Mouse (Mus musculus) cerebral cortex, adult 2 months (tissue): Measurements from ENCODE around the gene Opn4.

Experiments used
- WGBS: fragments of 180-500 bp; shearing (Covaris S2); methylation state at CpG from one replicate; pipeline ENCODE4 v1.1.7; 2018; 5-methylcytosine and 5-hydroxymethylcytosine counted together

The Opn4 gene

GRCm38 (mm10) chr14:34590743-34591675 is 8.9 kb downstream of the Opn4 start:
- 75% methylated on average over 24 of the region's 24 CpGs for WGBS

GRCm38 (mm10) chr14:34590017-34590570 is 9.8 kb downstream of the Opn4 start:
- WGBS, result 84% methylated on average over 5 of the region's 5 CpGs

- 87% methylated on average over 8 of the region's 8 CpGs for WGBS
These were observed 10.7 kb downstream of the Opn4 start for GRCm38 (mm10) chr14:34589185-34589713.

- 84% methylated on average over 8 of the region's 8 CpGs for WGBS
These were observed 11.4 kb downstream of the Opn4 start, which contains the start of gene Ldb3 for GRCm38 (mm10) chr14:34588498-34588897. Gene Ldb3, minus strand, starts transcription at chr14:34588682.

- WGBS, result 75% methylated on average over 5 of the region's 5 CpGs
These were observed 11.9 kb downstream of the Opn4 start for GRCm38 (mm10) chr14:34588005-34588404.

- WGBS, result 85% methylated on average over 3 of the region's 3 CpGs
These were observed 13.1 kb downstream of the Opn4 start for GRCm38 (mm10) chr14:34586871-34587270.

GRCm38 (mm10) chr14:34585358-34586105 is 14.4 kb downstream of the Opn4 start:
- 94% methylated on average over 9 of the region's 9 CpGs for WGBS

GRCm38 (mm10) chr14:34582740-34583427 is 17.1 kb downstream of the Opn4 start:
- 78% methylated on average over 3 of the region's 3 CpGs for WGBS

GRCm38 (mm10) chr14:34576858-34577257 is 23.1 kb downstream of the Opn4 start:
- WGBS, result 91% methylated on average over 4 of the region's 4 CpGs

- WGBS, result 81% methylated on average over 2 of the region's 2 CpGs
These were observed 25.9 kb downstream of the Opn4 start for GRCm38 (mm10) chr14:34574068-34574467.

- WGBS, result 80% methylated on average over 9 of the region's 9 CpGs
These were observed 26.5 kb downstream of the Opn4 start for GRCm38 (mm10) chr14:34573348-34573913.

- WGBS, result 89% methylated on average over 17 of the region's 17 CpGs
These were observed 28.1 kb downstream of the Opn4 start for GRCm38 (mm10) chr14:34571610-34572387.

- 73% methylated on average over 4 of the region's 4 CpGs for WGBS
These were observed 29.0 kb downstream of the Opn4 start for GRCm38 (mm10) chr14:34570903-34571302.

- under 1% methylated on average over 6 of the region's 6 CpGs for WGBS
These were observed 29.6 kb downstream of the Opn4 start for GRCm38 (mm10) chr14:34570294-34570693.

- WGBS, result 28% methylated on average over 27 of the region's 27 CpGs
These were observed 30.3 kb downstream of the Opn4 start for GRCm38 (mm10) chr14:34569534-34570194.

GRCm38 (mm10) chr14:34568626-34569025 is 31.3 kb downstream of the Opn4 start:
- 85% methylated on average over 4 of the region's 4 CpGs for WGBS

GRCm38 (mm10) chr14:34567697-34568096 is 32.2 kb downstream of the Opn4 start:
- 56% methylated on average over 5 of the region's 5 CpGs for WGBS

- WGBS, result 96% methylated on average over 7 of the region's 7 CpGs
These were observed 33.4 kb downstream of the Opn4 start for GRCm38 (mm10) chr14:34566530-34566929.

GRCm38 (mm10) chr14:34565711-34566110 is 34.2 kb downstream of the Opn4 start:
- 50% methylated on average over 17 of the region's 17 CpGs for WGBS

- 67% methylated on average over 5 of the region's 5 CpGs for WGBS
These were observed 35.3 kb downstream of the Opn4 start for GRCm38 (mm10) chr14:34564646-34565045.
